Mouse (Mus musculus) stomach, embryonic 16.5 days (tissue): ENCODE measurements around the gene Spag6l. TPM values are rescaled to one million over a fixed set of nuclear protein-coding genes. Genes with fewer than 3 reads are reported as not detected.

Experiments
- ATAC-seq: fragments of 200-750 bp; cut with Nextera tagmentation; 2 replicates; pipeline ENCODE4 v1.8.0; 2017; ENCODE audit warnings: moderate number of reproducible peaks, moderate TSS enrichment; ENCODE audit not compliant: insufficient read depth, low FRiP score
- H3K27ac ChIP-seq: fragments of 300-500 bp; sonication (generic); 2 replicates; pipeline ENCODE4 v1.5.1; 2014; ENCODE audit warnings: low read length
- H3K27me3 ChIP-seq: fragments of 300-500 bp; sonication (generic); 2 replicates; pipeline ENCODE4 v1.6.1; 2014; ENCODE audit warnings: low read length, control low read depth, mixed read lengths; ENCODE audit not compliant: control insufficient read depth, insufficient read depth
- H3K36me3 ChIP-seq: fragments of 300-500 bp; sonication (generic); 2 replicates; pipeline ENCODE4 v1.6.1; 2014; ENCODE audit warnings: low read length; ENCODE audit not compliant: control insufficient read depth, insufficient read depth
- H3K4me1 ChIP-seq: fragments of 300-500 bp; sonication (generic); 2 replicates; pipeline ENCODE4 v1.6.1; 2014; ENCODE audit warnings: low read length, control low read depth, mixed read lengths; ENCODE audit not compliant: control insufficient read depth, insufficient read depth
- H3K4me2 ChIP-seq: fragments of 300-500 bp; sonication (generic); 2 replicates; pipeline ENCODE4 v1.6.1; 2014; ENCODE audit warnings: low read depth, low read length, mixed read lengths
- H3K4me3 ChIP-seq: fragments of 300-500 bp; sonication (generic); replicated peaks from 2 replicates; pipeline ENCODE4 v1.5.1; 2014; ENCODE audit warnings: mild to moderate bottlenecking, low read length
- H3K9ac ChIP-seq: fragments of 300-500 bp; sonication (generic); 2 replicates; pipeline ENCODE4 v1.6.1; 2014; ENCODE audit warnings: low read length
- H3K9me3 ChIP-seq: fragments of 300-500 bp; sonication (generic); replicated peaks from 2 replicates; pipeline ENCODE4 v1.6.1; 2016; ENCODE audit warnings: low read length, control low read depth; ENCODE audit not compliant: control insufficient read depth
- WGBS: fragments of 180-500 bp; shearing (Covaris S2); extraction: QIAGEN DNeasy Blood & Tissue Kit; methylation state at CpG from one replicate; pipeline ENCODE4 v1.1.7; 2014; 5-methylcytosine and 5-hydroxymethylcytosine counted together
- polyA plus RNA-seq: library from polyadenylated mRNA; unstranded; fragments of >200 nt; fragmentation: Nextera tagmentation; extraction: Ambion mirVana; gene quantifications from 2 replicates; pipeline ENCODE4 v1.2.1, GENCODE M21; 2015

Gene Spag6l
- polyA plus RNA-seq, result 0.15 and 0.65 TPM in 2 replicates

- Histone ChIP-seq H3K9ac (peak within 1 kb of the TSS; percentile 55), H3K27ac (no peak within 1 kb of the TSS), H3K27me3 (no peaks in the 10 kb centered on the region), H3K4me3 (peak within 1 kb of the TSS; percentile 50), H3K4me2 (peak within 1 kb of the TSS; percentile 83), H3K4me1 (no peaks in the 10 kb centered on the region), H3K9me3 (no peaks in the 10 kb centered on the region), H3K36me3 (no peaks in the 10 kb centered on the region)
- peak; percentile 50; the same call in 1 of the 2 replicates for ATAC-seq
- 8% methylated on average over 33 of the region's 33 CpGs for WGBS
Measured at GRCm38 (mm10) chr16:16828757-16829615, at the start of gene Spag6l. TSS of gene Spag6l (minus strand) at chr16:16829456.

GRCm38 (mm10) chr16:16879025-16879424, 49.8 kb upstream of the Spag6l start:
- no peak overlapping the region for H3K4me2 ChIP-seq
- H3K9me3 ChIP-seq, result peaks cover 7% of the 10 kb centered on the region; the same call in 1 of the 2 replicates
- no peaks in the 10 kb centered on the region for H3K27me3 ChIP-seq
- no peak for ATAC-seq
- H3K27ac ChIP-seq, result no peak overlapping the region
- peaks cover 26% of the 10 kb centered on the region for H3K36me3 ChIP-seq
- 88% methylated on average over 5 of the region's 5 CpGs for WGBS
- H3K4me1 ChIP-seq, result no peaks in the 10 kb centered on the region
- no peak overlapping the region for H3K9ac ChIP-seq
- no peak overlapping the region for H3K4me3 ChIP-seq

GRCm38 (mm10) chr16:16870617-16871331, 41.5 kb upstream of the Spag6l start, which contains the start of the genes Top3b and Vpreb1:
TSS of gene Top3b (plus strand) at chr16:16870736.
TSS of gene Vpreb1 (minus strand) at chr16:16870843.
- H3K36me3 ChIP-seq, result peaks cover 2% of the 10 kb centered on the region
- peaks cover 5% of the 10 kb centered on the region; the same call in 1 of the 2 replicates for H3K4me1 ChIP-seq
- peak within 1 kb of the TSS; percentile 95 for H3K27ac ChIP-seq
- H3K27me3 ChIP-seq, result no peaks in the 10 kb centered on the region
- H3K9ac ChIP-seq, result peak within 1 kb of the TSS; percentile 81
- 0 out of 2 replicates have a peak, but pooled peaks cover 1% of the 10 kb centered on the region for H3K9me3 ChIP-seq
- peak within 1 kb of the TSS; percentile 61 for H3K4me2 ChIP-seq
- ATAC-seq, result peak; percentile 98
- H3K4me3 ChIP-seq, result peak within 1 kb of the TSS; percentile 63
- under 1% methylated on average over 48 of the region's 49 CpGs for WGBS

- 35% methylated on average over 7 of the region's 7 CpGs for WGBS
- Histone ChIP-seq H3K36me3 (no peaks in the 10 kb centered on the region), H3K4me3 (peak overlapping the region; percentile 63), H3K4me2 (peak overlapping the region; percentile 61), H3K27ac (peak overlapping the region; percentile 95), H3K27me3 (no peaks in the 10 kb centered on the region), H3K9me3 (no peaks in the 10 kb centered on the region), H3K9ac (0 out of 2 replicates have a peak overlapping the region, but pooled peaks have one; percentile 38), H3K4me1 (peaks cover 5% of the 10 kb centered on the region; the same call in 1 of the 2 replicates)
- peak; percentile 19; the same call in 1 of the 2 replicates for ATAC-seq
Measured at GRCm38 (mm10) chr16:16870241-16870616, 41.0 kb upstream of the Spag6l start.

GRCm38 (mm10) chr16:16865696-16866561, 36.7 kb upstream of the Spag6l start:
- WGBS, result 40% methylated on average over 4 of the region's 5 CpGs
- Histone ChIP-seq H3K9me3 (no peaks in the 10 kb centered on the region), H3K36me3 (no peaks in the 10 kb centered on the region), H3K4me1 (peaks cover 3% of the 10 kb centered on the region; the same call in 1 of the 2 replicates), H3K4me2 (no peak overlapping the region), H3K27me3 (no peaks in the 10 kb centered on the region), H3K9ac (no peak overlapping the region), H3K4me3 (no peak overlapping the region), H3K27ac (peak overlapping the region; percentile 72)
- ATAC-seq, result no peak

GRCm38 (mm10) chr16:16865217-16865616, 36.0 kb upstream of the Spag6l start:
- H3K4me2 ChIP-seq, result no peak overlapping the region
- peaks cover 3% of the 10 kb centered on the region; the same call in 1 of the 2 replicates for H3K4me1 ChIP-seq
- no peaks in the 10 kb centered on the region for H3K27me3 ChIP-seq
- no peaks in the 10 kb centered on the region for H3K36me3 ChIP-seq
- no peak for ATAC-seq
- H3K4me3 ChIP-seq, result no peak overlapping the region
- no peak overlapping the region for H3K9ac ChIP-seq
- H3K27ac ChIP-seq, result no peak overlapping the region
- H3K9me3 ChIP-seq, result no peaks in the 10 kb centered on the region

- H3K27me3 ChIP-seq, result no peaks in the 10 kb centered on the region
- H3K9me3 ChIP-seq, result no peaks in the 10 kb centered on the region
- peaks cover 3% of the 10 kb centered on the region; the same call in 1 of the 2 replicates for H3K4me1 ChIP-seq
- whole genome bisulfite sequencing, result 85% methylated on average over 2 of the region's 2 CpGs
- no peak within 1 kb of the TSS for H3K4me2 ChIP-seq
- no peak within 1 kb of the TSS for H3K4me3 ChIP-seq
- H3K9ac ChIP-seq, result no peak within 1 kb of the TSS
- H3K36me3 ChIP-seq, result no peaks in the 10 kb centered on the region
- no peak for ATAC-seq
- H3K27ac ChIP-seq, result no peak within 1 kb of the TSS
Measured at GRCm38 (mm10) chr16:16863978-16864377, 34.7 kb upstream of the Spag6l start, which contains the start of gene Igll1. TSS of gene Igll1 (minus strand) at chr16:16863985.

- H3K9ac ChIP-seq, result no peak overlapping the region
- H3K4me3 ChIP-seq, result no peak overlapping the region
- no peak for ATAC-seq
- no peaks in the 10 kb centered on the region for H3K36me3 ChIP-seq
- no peaks in the 10 kb centered on the region for H3K9me3 ChIP-seq
- WGBS, result 74% methylated on average over 3 of the region's 3 CpGs
- no peak overlapping the region for H3K4me2 ChIP-seq
- no peaks in the 10 kb centered on the region for H3K27me3 ChIP-seq
- no peak overlapping the region for H3K27ac ChIP-seq
- peaks cover 3% of the 10 kb centered on the region; the same call in 1 of the 2 replicates for H3K4me1 ChIP-seq
Measured at GRCm38 (mm10) chr16:16862288-16862687, 33.0 kb upstream of the Spag6l start.
